Mouse (Mus musculus) adrenal gland, adult 2 months (tissue): Measurements from ENCODE around the gene Helz. TPM values are rescaled to one million over a fixed set of nuclear protein-coding genes. Genes with fewer than 3 reads are reported as not detected.

ENCODE experiments used
- DNase-seq: peaks from one replicate; pipeline ENCODE4 v3.0.0; 2021
- microRNA-seq, 2 experiments: library from miRNA; unstranded; fragments of <30 nt; microRNA quantifications; one replicate each; pipeline ENCODE4 v1.2.0; 2021
- polyA plus RNA-seq: library from polyadenylated mRNA; depleted of rRNA; stranded (reverse); fragments of >200 nt; gene quantifications from 2 replicates; pipeline ENCODE4 v1.2.3, GENCODE M21; 2012; rRNA removed
- total RNA-seq, 2 experiments: library from RNA; stranded (reverse); gene quantifications; 2 replicates each; pipeline ENCODE4 v1.2.3; 2021

Gene Helz
- total and polyA plus RNA-seq, 3 experiments, result 20.3 to 30.5 (median 23.3) TPM

GRCm38 (mm10) chr11:107728073-107728863 is 180.5 kb downstream of the Helz start:
- DNase-seq, result no peak

GRCm38 (mm10) chr11:107729141-107729540 is 181.4 kb downstream of the Helz start:
- DNase-seq, result peak; percentile 33

- no peak for DNase-seq
These were observed 183.2 kb downstream of the Helz start for GRCm38 (mm10) chr11:107730940-107731339.

- peak; percentile 43 for DNase-seq
These were observed 183.8 kb downstream of the Helz start for GRCm38 (mm10) chr11:107731498-107731897.

GRCm38 (mm10) chr11:107734133-107734532 is 186.4 kb downstream of the Helz start:
- DNase-seq, result peak; percentile 38

- no peak for DNase-seq
These were observed 190.2 kb downstream of the Helz start for GRCm38 (mm10) chr11:107737886-107738285.

- DNase-seq, result no peak
These were observed 190.8 kb downstream of the Helz start for GRCm38 (mm10) chr11:107738418-107739099.

- DNase-seq, result no peak
These were observed 195.4 kb downstream of the Helz start for GRCm38 (mm10) chr11:107743100-107743499.

Small RNA genes within 50 kb of the gene (microRNA-seq; reads per million reads assigned to microRNA genes)
- gene Mir6932, result 0 to 0.44 reads per million in 2 experiments

Other genes with a start within 250 kb of the Helz start
- 10 to 100 TPM; 11.1 to 17.5 TPM for gene Pitpnc1, start 77.2 kb upstream of the Helz start, total RNA-seq
- 1.8 and 2.8 TPM in 2 replicates for gene Pitpnc1, start 77.2 kb upstream of the Helz start, polyA plus RNA-seq
- gene Psmd12, start 68.4 kb upstream of the Helz start, total RNA-seq, result 100 to 1,000 TPM in 1 of 2 experiments, 10 to 100 TPM in 1; 90.8 to 102 TPM
- 3.0 and 4.2 TPM in 2 replicates for gene Psmd12, start 68.4 kb upstream of the Helz start, polyA plus RNA-seq
- gene Cacng1, start 168.6 kb downstream of the Helz start, total RNA-seq, result not detected
- gene Cacng1, start 168.6 kb downstream of the Helz start, polyA plus RNA-seq, result 0.08 TPM in 2 replicates
- gene Cacng4, start 246.6 kb downstream of the Helz start, total RNA-seq, result 1 to 10 TPM; 1.1 to 1.2 TPM
- gene Cacng4, start 246.6 kb downstream of the Helz start, polyA plus RNA-seq, result 1.2 and 1.6 TPM in 2 replicates